Mouse (Mus musculus) fibroblast of lung, adult 2 months (primary cell): ENCODE measurements around the gene Pithd1.

Source experiments
- DNase-seq: peaks from one replicate; pipeline ENCODE4 v3.0.0-alpha.2; 2011; ENCODE audit warnings: low read depth

Pithd1 gene

DNA sequence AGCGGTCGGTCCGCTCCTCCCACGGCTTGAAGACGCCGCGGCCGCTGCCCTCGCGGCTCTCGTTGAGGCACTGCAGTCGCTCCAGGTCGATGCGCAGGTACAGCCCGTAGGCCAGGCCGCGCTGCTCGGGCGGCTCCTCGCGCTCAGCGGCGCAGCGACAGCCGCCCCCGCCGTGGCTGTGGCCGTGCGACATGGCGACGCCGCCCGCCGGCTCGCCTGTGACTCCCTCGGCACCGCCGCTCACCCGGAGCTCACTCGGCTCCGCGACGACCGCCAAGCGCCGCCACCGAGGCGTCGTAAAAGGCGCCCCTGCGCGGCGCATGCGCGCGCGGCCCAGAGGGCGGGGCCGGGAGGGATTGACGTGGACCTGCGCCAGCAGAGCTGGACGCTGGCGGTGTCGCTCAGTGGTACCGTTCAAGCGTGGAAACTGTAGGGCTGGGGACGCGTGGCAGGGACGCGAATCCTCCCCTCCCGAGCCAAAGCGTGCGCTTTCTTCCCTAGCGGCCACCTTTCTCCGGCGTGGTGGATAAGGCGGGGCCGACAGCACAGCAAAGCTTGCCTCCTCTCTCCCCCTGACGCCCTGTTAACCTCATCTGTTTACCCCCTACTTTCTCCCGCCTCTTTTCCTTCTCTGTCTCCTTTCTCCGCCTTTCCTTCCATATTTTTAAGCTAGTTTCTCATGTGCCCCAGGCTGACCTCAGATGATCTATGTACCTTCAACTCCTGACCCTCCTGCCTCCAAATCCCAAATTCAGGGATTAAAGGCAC is at the start of gene Pithd1:
Pithd1 (minus strand) TSS at position 322 of the 768 bp plus-strand sequence.
- DNase-seq = peak; percentile 65

DNA sequence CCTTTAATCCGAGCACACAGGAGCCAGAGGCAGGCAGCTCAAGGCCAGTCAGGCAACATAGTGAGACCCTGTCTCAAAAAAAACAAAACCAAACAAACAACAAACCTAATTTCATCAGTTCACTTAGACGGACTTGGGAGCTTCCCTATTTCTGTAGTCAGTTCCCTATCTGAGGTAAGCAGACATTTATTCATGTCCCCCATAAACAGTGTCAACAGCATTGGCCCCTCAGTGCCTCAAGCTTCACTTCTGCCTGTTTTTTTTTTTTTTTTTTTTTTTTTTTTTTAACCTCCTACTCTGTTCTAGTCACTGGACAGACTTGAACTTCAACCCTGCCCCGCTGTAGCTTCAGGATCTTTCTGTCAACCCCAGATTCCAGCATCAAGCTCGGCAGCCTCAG is 48.0 kb upstream of the Pithd1 start:
- DNase-seq = no peak

GRCm38 (mm10) chr4:136033231-136033630 is 46.2 kb upstream of the Pithd1 start:
- no peak for DNase-seq

DNA sequence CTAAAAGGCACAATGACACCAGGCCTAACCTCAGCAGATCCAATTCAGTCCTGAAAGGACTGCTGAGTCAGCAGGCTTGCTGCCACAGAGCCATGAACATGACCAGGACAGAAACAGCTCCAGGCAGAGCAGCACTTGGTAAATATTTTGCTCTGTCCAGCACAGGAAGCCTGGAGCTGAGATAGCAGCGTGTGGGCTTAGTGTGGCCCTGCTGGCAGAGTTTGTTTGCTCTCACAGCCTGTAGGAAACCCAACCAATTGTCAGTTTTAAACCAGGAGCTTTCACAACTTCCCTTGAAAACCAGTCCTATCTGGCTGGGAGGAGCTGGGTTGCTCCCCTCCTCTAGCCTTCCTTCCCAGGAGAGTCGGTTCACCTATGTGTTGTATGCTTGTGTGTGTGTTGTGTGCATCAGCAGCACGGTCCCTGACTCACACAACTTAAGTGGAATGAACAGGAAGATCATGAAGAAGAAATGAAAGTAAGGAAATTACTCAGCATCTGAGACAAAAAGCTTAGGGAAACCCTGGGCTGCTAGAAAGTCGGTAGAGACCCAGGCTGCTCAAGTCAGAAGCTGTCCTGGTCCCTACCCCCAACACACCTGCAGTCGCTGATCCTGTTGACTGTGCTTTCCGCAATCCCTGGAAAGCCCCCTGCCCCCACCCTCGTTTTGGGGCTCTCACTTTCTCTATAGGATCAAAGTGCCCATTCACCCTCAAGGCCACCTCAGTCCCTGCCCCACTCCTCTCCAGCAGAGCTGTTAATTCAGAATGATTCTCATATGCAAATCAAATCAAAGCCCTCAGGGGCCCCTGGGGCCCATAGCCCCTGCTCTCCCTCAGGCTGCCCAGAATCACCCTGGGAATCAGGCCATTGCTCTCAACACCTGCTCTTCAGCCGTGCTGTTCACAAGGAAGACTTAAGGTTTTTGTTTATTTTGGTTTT is 44.2 kb upstream of the Pithd1 start:
- peak; percentile 15 for DNase-seq

GRCm38 (mm10) chr4:136028689-136029088 is 41.6 kb upstream of the Pithd1 start:
- no peak for DNase-seq

DNA sequence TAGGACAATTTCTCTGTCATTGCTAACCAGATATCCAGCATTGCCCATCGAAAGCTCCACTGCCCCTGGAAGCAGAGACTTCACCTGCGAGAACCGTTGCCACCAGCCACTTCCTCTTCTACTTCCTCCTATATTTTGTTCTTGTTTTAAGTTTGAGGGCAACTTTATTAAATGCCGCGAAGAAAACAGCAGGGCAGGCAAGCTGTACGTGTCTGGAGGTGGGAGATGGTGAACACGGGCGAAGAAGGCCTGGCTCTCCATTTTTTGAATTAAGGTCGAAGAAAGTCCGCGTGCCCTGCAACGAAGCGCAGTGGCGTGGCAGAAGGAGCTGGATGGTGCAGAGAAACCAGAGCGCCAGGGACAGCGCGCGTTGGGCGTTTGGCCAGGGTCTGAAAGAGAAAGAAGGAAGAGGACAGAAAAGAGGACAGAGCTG is 41.1 kb upstream of the Pithd1 start:
- no peak for DNase-seq

GRCm38 (mm10) chr4:136027416-136028131 is 40.5 kb upstream of the Pithd1 start:
- no peak for DNase-seq

DNA sequence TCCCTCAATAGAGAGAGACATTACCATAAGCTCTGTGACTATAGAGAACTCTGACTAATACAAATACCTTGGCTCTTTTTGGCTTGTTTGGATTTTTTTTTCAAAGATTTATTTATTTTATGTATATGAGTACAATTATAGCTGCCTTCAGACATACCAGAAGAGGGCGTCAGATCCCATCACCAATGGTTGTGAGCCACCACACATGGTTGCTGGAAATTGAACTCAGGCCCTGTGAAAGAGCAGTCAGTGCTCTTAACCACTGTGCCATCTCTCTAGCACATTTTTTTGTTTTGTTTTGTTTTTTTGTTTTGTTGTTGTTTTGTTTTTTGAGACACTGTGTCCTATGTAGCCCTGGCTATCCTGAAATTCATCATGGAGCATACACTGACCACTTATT is 38.3 kb upstream of the Pithd1 start:
- no peak for DNase-seq

GRCm38 (mm10) chr4:136022924-136023323 is 35.9 kb upstream of the Pithd1 start:
- no peak for DNase-seq

DNA sequence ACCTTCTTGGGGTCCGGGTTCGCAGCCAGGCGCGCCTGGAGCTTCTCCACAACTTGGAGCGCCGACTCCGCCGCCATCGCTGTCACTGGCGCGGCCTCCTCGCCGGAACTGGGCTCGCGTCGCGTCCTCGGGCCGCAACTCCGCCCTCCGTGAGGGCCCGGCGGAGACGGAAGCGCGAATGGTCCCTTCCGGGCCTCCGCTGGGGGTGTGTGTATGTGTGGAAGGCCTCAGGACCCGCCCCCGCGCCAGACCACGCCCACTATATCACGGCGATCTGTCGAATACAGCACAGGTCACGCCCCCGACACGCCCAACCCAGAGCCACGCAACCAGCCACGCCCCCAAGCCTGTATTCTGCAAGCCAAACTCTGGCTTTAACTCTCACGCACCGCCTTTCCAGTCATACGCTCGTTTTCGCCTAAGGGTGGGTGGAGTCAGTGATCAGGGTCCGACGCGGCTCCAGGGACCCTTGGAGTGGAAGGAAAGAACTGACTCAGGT is 34.5 kb upstream of the Pithd1 start, which contains the start of gene Eloa:
Eloa (minus strand) TSS at position 215 of the 499 bp plus-strand sequence.
- DNase-seq = peak; percentile 96

GRCm38 (mm10) chr4:136020743-136021548 is 33.9 kb upstream of the Pithd1 start:
- DNase-seq = no peak

DNA sequence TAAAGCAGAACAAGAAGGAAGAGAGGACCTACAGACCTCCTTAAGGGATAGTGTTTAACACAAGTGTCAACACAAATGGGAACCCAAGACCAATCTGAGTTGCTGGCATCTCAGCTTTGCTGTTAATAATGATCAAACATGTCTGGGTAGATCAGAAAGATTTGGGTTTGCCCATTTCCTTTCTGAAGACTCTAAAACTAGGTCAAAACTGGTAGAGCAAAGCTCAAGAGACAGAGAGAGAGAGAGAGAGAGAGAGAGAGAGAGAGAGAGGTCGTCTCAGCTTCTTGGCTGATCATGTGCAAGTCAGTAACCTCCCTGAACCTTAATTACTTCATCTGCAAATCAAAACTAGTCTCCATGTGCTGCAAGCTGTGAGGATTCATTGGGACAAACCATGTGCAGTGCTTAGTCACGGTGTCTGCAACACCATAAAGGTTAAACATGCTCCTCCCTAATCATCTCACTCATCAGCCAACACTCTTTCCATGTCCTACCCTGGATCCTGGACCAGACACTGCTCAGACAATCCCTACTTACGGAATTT is 29.1 kb upstream of the Pithd1 start:
- DNase-seq = no peak

DNA sequence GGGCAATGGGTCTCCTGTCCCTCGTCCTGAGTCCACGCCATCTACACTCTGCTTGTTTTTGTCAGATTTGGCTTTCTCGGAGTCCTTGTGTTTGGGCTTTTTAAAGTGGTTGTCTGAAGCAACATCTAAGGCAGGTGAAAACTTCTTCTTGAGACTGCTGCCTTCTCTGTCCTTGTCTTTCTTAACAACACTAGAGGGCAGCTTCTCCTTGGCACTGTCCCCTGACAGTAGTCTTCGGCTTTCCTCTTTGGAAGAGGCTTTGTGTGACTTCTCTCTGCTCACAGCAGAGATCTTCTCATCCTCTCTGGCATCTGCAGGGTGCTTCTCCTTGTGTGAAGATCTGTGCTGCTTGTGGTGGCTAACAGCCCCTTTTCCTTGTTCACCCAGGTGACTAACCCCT is 23.5 kb upstream of the Pithd1 start:
- no peak for DNase-seq

DNA sequence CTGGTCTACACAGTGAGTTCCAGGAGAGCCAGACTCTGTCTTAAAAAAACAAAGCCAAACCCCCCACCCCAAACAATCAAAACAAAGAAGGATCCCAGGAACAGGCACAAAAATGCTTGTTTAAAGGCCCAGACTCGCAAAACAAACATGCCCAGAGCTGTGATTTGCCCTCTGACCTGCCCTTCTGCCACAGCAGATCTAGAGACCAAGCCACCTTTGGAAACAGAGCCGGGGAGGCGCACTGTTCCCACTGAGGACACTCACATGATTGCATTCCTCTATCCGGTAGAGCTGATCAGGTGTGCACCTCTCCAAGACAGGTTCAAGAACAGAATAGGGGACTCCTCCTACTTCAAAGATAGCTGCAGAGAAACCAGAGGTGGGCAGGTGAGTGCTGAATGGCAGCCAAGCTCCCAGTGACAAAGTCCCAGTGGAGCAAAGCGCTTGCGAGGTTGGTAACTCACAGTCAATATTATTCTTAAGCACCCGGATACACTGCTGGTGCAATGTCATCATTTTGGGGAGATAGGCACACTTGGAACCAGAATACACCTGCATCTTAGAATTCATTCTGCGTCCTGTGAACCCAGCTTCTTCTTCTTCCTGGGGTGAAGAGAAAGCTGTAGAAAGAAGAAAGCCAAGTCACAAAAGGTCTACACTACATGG is 21.9 kb upstream of the Pithd1 start:
- no peak for DNase-seq

DNA sequence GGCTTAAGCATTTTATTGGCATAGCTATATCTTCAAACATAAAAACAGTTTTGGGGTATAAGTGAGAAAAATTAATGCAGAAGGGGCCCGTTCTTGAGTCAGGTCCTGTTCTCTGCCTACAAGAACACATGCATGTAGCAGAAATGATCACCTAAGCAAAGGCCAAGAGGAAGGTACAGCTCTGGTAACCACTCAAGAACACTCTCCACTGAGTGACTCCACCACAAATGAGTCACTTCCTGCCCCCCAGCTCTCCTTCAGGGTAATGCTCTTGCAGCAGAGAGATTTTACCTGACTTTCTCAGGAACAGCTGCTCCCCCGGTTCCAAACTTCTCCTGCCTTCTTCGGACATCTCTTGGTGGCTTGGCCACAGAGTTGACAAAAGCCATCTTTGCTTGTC is 19.8 kb upstream of the Pithd1 start:
- DNase-seq = no peak

DNA sequence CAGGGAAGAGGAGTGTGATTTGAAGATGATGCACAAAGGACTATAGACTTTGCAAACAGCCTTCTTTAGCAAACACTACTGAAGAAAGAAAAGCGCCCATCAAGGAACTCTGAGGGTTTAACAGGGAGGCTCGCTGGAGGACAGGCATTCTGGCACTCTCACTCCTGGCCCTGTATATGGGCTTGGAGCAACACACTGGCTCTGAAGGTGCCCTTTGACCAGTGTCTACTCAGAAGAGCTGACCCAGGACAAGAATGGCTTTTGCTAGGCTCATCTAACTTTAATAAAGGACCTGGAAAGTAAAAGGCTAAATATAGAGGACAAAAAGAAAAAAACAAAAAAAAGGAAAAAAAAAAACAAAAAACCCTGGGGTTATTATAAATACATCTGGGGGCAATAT is 17.9 kb upstream of the Pithd1 start:
- no peak for DNase-seq

GRCm38 (mm10) chr4:136004107-136004675 is 17.1 kb upstream of the Pithd1 start:
- DNase-seq = no peak

DNA sequence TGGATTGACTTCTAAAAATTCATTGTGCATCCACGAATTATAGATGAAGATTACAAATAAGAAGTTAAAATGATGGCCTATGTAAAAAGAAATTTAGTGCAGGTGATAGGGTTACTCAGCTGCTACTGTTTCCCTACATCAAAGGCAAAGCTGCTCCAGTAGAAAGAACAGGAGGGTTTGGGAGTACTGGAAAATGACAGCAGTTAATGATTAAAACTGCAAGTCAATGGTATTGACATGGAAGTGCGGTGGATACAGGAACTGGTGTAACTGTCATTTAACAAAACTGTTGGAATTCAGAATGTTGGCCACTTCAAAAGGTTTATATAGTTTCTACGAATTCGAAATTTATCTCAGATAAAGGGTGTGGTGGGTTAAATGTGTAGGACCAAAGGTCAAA is 8.1 kb upstream of the Pithd1 start:
- DNase-seq = no peak

- DNase-seq = no peak
Observed at GRCm38 (mm10) chr4:135993941-135994340, 6.9 kb upstream of the Pithd1 start.

- no peak for DNase-seq
Observed at GRCm38 (mm10) chr4:135987714-135988113, 650 bp upstream of the Pithd1 start.
